Mouse (Mus musculus): ENCODE results near the gene Necab2.

DNA sequence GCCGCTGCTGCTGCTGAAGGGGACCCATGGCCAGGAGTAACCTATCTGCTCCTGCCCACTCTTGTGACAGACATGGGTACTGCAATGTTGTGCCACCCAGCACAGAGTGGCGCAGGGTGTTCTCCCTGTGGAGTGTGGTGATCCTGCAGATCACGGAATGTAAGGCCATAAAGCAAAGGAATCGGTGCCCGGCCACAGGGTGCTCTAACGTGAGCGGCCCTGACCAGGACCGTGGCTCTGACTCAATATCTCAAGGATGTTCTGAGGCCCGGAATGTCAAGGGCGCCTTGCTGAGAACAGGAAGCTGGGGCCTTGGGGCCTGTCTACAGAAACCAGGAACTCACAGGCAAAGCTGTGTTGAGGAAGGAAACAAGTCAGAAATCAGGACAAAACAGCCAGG, 21.0 kb upstream of the Necab2 start:
- TF ChIP-seq POLR2A (IDR thresholded peaks at IDR 0.05; ENCODE audit: borderline replicate concordance, control insufficient read depth, low read depth, low read length) = no peak
- TF ChIP-seq CTCF (IDR thresholded peaks at IDR 0.05; ENCODE audit: control insufficient read depth, insufficient read depth, low read length) = peak; percentile 30; the same call in 1 of the 2 replicates

Data from bone marrow, adult 2 months (tissue).